Mouse (Mus musculus) Muller cell, postnatal 12 days (primary cell): ENCODE data around the gene Olfr1181.
"Not testable (repeated sequence)": the region's sequence is repeated elsewhere in the genome, so short reads cannot be mapped to it uniquely, and the experiment has no call there.

Experiments used
- DNase-seq: peaks from one replicate; pipeline ENCODE4 v3.0.0-alpha.2; 2015; ENCODE audit errors: inconsistent ontology term

Olfr1181 gene

GRCm38 (mm10) chr2:88426071-88426470 is at the start of gene Olfr1181:
Gene Olfr1181, minus strand, starts transcription at chr2:88426171.
- DNase-seq, result no peak

DNA sequence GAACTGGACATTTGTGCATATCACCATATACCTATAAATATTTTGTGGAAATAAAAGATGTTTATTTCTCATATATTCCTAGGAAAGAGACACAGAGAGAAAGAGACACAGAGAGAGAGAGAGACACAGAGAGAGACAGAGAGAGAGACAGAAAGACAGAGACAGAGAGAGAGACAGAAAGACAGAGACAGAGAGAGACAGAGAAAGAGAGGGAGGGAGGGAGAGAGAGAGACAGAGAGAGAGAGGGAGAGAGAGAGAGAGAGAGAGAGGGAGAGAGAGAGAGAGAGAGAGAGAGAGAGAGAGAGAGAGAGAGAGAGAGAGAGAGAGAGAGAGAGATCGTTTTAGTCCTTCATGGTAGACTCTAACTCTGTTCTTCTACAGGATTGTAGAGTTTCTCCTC is 28.6 kb upstream of the Olfr1181 start, which contains the start of gene Olfr1183:
Gene Olfr1183, plus strand, starts transcription at position 301 of the 400 bp plus-strand sequence.
- not testable (repeated sequence) for DNase-seq

GRCm38 (mm10) chr2:88449031-88449430 is 23.1 kb upstream of the Olfr1181 start, which contains the start of gene Gm13757:
Gene Gm13757, minus strand, starts transcription at chr2:88449131.
- no peak for DNase-seq

- no peak for DNase-seq
These were observed 6.9 kb downstream of the Olfr1181 start, which contains the start of gene Olfr1180 for GRCm38 (mm10) chr2:88419051-88419450. Gene Olfr1180, minus strand, starts transcription at chr2:88419151.

DNA sequence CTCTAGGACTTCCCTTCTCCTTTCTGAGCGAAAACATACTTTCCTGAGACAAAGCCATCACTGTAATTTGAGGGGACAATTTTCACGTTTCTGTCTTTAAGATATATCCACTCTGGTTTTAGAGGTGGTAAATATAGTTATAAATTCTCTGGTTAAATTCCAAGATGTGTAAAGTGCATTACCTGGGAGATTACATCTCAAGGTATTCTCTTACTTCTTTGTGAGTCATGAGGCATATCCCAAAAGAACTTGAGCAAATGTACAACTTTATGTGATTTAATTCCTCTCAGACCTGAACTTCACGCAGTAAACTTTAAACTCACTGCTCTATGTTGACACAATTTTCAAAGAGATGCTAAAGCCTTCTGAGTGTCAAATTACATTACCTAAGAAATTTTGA is 19.6 kb downstream of the Olfr1181 start, which contains the start of gene Olfr1179:
Gene Olfr1179, minus strand, starts transcription at position 101 of the 400 bp plus-strand sequence.
- no peak for DNase-seq

DNA sequence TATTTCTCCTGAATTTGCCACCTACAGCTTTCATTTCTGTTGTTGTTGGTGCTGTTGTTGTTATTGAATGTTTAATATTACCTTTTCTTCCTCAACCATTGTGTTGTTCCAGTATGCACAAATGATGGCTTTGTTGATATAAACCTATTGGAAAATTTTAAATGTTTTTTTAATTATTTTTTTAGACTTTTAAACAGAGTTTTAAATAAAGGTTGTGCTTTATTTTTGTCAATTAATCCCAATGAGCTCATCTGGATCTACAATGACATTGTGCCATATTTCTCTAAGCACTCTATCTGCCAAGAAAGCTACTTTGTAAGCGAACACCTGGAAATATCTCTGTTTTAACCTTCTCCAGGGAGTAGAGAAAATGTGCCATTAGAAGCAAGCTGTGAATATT is 39.2 kb downstream of the Olfr1181 start, which contains the start of gene Olfr1178:
Gene Olfr1178, plus strand, starts transcription at position 301 of the 400 bp plus-strand sequence.
- no peak for DNase-seq
